Mouse (Mus musculus) cerebellum, adult (tissue): ENCODE data around the gene Glce.

Experiments
- ATAC-seq: cut with Nextera tagmentation; 2 replicates; pipeline ENCODE4 v1.9.2; 2017; ENCODE audit warnings: mild to moderate bottlenecking, moderate library complexity, mixed read lengths; ENCODE audit not compliant: insufficient number of reproducible peaks, low FRiP score, low TSS enrichment

Glce gene

DNA sequence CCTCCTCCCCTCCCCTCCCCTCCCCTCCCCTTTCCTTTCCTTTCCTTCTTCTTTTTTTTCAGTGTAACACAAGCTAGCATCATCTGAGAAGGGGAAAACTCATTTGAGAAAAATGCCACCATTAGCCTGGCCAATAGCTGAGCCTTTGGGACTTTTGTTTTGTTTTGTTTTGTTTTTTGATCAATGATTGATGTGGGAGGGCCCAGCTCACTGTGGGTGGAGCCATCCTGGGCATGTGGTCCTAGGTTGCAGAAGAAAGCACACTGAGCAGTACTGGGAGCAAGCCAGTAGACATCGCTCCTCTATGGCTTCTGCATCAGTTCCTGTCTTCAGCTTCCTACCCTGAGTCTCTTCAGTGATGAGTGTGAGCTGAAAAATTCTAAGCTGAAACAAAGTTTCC lies 86.6 kb downstream of the Glce start:
- ATAC-seq: no peak

DNA sequence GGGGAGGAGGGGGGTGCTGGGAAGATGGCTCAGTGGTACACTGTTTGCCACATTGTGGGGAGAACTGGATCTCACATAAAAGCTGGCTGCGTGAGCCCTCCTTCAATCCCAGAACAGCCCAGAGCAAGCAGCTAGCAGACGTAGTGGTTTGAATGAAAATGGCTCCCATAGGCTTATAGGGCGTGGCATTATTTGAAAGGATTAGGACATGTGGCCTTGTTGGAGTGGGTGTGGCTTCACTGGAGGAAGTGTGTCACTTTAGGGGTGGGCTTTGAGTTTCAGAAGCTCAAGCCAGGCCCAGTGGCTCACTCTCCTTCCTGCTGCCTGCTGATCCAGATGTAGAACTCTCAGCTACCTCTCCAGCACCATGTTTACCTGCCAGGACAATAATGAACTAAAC lies 90.2 kb downstream of the Glce start:
- ATAC-seq: no peak

DNA sequence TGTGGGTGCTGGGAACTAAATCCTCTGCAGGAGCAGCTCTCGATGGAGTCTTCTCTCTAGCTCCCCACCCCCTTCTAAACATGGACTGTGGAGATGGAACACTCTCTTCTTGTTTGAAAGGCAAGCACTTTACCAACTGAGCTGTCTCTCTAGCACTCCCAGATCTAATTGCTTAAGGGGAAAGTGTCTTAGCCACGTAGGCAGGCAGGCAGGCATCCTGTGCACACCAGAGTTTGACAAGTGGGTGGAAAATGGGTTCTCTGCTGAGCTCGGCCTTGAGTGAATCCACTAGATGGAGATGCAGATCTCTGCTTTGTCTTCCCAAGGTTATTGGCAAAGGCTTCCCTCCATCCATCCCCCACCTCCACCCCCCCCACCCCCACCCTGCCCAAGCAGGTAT lies 94.4 kb downstream of the Glce start:
- no peak for ATAC-seq

DNA sequence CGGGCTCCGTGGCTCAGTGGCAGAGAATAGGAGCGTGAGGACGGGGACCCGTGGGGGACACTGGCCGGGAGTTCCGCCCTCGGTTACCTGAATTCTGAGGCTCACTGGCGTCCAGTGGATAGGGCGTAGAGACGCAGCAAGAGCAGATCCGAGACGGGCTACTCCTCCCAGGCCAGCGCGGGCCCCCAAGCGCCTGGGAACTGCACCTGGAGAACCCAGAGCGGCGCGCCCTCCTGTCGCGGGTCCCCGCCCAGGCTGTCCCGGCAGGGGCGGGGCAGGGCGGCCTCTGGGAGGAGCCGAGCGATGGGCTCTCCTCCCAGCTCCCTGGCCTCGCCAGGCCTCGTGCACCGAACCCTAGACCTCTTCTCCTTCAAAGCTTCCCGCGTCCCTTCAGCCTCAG lies 95.9 kb downstream of the Glce start, which contains the start of gene Paqr5:
Paqr5 (minus strand) TSS at position 257 of the 400 bp plus-strand sequence.
- ATAC-seq: no peak

DNA sequence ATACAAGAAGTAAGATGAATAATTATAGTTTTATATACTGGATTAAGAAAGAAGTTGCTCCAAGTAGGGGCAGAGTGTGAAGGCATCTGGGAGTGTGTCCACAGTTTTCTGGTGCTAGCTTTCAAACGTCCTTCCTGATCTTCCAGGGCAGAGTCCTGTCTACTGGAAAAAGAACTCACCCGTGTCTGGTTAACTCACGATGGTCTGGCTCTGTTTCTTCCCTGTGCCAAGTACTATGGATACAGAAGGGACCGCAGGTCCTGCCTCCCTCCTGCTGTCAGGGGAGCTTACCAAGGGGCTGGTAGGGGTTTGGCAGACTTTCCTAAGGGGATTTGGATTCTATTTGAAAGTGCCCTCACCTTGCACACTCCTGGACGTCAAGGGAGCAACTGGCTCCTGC lies 97.4 kb downstream of the Glce start:
- ATAC-seq: no peak

DNA sequence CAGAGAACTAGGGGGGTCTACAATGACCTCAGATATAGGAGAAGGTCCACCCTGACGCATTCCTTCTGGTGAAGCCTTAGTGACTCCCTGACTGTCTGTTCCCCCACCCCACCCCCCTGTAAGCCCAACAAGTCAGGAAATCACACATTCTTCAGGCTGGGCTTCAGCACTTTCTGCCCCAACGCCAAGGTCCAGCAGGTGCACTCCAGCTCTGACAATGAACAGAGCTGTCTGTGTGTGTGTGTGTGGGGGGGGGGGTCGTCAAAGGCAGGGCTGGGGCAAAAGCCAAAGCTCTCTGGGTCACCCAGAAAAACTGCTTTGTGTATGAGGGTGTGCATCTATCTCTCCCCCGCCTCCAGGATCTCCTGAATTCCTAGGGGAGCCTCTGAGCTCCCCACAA lies 98.6 kb downstream of the Glce start:
- ATAC-seq: no peak

- no peak for ATAC-seq
These were observed 99.3 kb downstream of the Glce start for GRCm38 (mm10) chr9:62022961-62023680.

GRCm38 (mm10) chr9:62021583-62022120 lies 100.8 kb downstream of the Glce start:
- ATAC-seq: no peak

- no peak for ATAC-seq
These were observed 102.2 kb downstream of the Glce start for GRCm38 (mm10) chr9:62020259-62020658.

GRCm38 (mm10) chr9:62018229-62019093 lies 104.0 kb downstream of the Glce start:
- ATAC-seq: no peak

DNA sequence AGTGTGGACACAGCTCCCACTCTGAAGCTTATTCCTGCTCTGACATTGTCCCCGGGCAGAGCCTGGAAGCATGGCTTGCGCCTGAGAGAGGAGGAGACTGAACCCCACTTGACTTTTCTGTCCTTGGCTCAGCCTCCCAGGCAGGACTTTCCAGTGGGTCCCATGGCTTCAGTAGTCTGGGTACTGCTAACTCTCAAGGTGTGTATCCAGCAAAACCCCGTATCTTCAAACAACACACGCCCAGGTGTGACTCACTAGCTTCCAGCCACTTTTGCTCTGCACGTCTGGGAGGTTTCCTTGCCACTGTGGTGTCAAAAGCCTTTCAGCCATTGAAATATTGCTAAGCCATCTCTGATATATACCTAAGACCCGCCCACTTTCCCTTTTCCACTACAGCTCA lies 105.1 kb downstream of the Glce start:
- ATAC-seq: no peak

GRCm38 (mm10) chr9:62015504-62015903 lies 107.0 kb downstream of the Glce start:
- no peak for ATAC-seq

DNA sequence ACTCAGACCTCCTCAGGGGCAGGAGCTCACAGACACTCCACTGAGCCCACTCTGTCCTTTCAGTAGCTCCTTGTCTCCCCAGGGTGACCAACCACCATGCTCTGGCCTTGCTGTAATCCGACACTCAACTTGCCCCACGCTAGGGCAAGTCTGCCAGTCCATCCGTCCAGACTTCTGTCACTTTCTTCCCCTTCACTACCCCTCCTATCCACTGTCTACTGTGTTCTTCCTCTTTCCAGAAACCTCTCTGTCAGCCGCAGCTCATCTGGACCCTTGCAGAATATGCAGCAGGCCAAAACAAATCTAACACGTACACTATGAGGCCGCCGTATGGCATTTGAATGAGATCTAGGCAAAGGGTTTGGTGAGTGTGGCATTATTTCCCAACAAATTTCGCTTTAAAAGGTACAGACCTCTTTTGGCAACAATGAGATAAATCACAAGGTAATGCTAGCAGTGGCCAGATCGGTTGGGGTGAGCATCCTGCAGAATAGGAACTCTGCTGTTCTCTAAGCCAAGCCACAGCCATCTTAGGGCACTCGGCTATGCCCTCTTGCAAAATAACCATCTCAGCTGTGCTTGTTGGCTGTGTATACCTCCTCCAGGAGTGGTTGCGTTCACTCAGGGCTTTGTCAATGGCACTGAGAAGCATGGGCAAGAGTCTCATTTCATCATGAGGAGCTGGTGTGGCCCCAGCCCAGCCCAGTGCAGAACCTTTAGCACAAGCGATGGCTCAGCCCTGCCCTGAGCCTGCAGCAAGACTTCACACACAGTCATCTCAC lies 108.9 kb downstream of the Glce start:
- no peak for ATAC-seq

GRCm38 (mm10) chr9:62008360-62008759 lies 114.1 kb downstream of the Glce start:
- no peak for ATAC-seq
